Mouse (Mus musculus): ENCODE measurements around the gene Ldb1. TPM values are rescaled to one million over a fixed set of nuclear protein-coding genes. Genes with fewer than 3 reads are reported as not detected.
"Not testable (repeated sequence)": the region's sequence is repeated elsewhere in the genome, so short reads cannot be mapped to it uniquely, and the experiment has no call there.

Gene Ldb1
- polyA plus RNA-seq, 1 experiment from 2014 or later, result 83.3 TPM

DNA sequence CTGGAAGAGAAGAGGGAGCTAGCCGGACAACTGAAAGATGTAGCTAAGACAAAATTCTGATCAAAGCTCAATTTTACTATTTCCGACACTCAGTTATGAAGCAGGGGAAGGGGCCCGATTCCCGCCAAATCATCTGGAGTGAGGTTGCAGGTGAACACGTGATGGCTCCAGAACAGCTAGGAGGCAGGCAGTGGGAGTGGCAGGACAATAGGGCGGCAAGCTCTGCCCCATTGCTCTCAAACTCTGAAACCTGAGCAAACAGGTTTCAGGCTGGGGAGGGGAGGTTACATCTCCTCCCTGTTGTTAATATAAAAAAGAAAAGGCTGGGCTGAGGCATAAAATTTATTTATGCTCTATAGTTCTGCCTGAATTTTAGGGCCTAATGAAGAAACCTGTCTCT is 51.6 kb downstream of the Ldb1 start:
- H3K4me3 ChIP-seq (ENCODE audit: inconsistent target); H3K36me3 ChIP-seq (ENCODE audit: inconsistent target); H3K27ac ChIP-seq: not testable (repeated sequence)
- WGBS (ENCODE audit: missing documents), result 95% methylated on average over 6 of the region's 6 CpGs
- peaks cover 55% of the 10 kb centered on the region; the same call in 1 of the 2 replicates for H3K79me2 ChIP-seq (ENCODE audit: inconsistent target)

GRCm38 (mm10) chr19:45991171-45991570 is 53.8 kb downstream of the Ldb1 start:
- no peak overlapping the region for H3K4me3 ChIP-seq (ENCODE audit: inconsistent target)
- 94% methylated on average over 3 of the region's 3 CpGs for WGBS (ENCODE audit: missing documents)
- peaks cover 52% of the 10 kb centered on the region; the same call in 1 of the 2 replicates for H3K79me2 ChIP-seq (ENCODE audit: inconsistent target)
- H3K27ac ChIP-seq, result no peak overlapping the region
- no peaks in the 10 kb centered on the region for H3K36me3 ChIP-seq (ENCODE audit: inconsistent target)

GRCm38 (mm10) chr19:45988238-45988637 is 56.8 kb downstream of the Ldb1 start:
- WGBS (ENCODE audit: missing documents), result 94% methylated on average over 3 of the region's 3 CpGs

DNA sequence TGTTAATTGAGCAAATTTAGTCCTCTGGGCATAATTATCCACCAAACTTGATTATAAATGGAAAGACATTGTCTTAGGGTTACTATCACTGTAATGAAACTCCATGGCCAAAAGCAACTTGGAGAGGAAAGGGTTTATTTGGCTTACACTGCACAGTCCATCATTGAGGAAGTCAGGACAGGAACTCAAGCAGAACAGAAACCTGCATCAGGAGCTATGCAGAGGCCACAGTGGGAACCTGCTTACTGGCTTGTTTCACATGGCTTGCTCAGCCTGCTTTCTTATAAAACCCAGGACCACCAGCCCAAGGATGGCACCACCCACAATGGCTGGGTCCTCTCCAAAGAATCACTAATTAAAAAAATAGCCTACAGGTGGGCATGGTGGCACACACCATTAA is 60.6 kb downstream of the Ldb1 start:
- Histone ChIP-seq H3K27ac (peak overlapping the region; percentile 58), H3K36me3 (ENCODE audit: inconsistent target) (no peaks in the 10 kb centered on the region), H3K4me3 (ENCODE audit: inconsistent target) (no peak overlapping the region), H3K79me2 (ENCODE audit: inconsistent target) (peaks cover 7% of the 10 kb centered on the region; the same call in 1 of the 2 replicates)

More at GRCm38 (mm10) chr19:45988238-45988637, 56.8 kb downstream of the Ldb1 start:
- no peak overlapping the region for H3K4me3 ChIP-seq (ENCODE audit: inconsistent target)
- no peaks in the 10 kb centered on the region for H3K36me3 ChIP-seq (ENCODE audit: inconsistent target)
- H3K27ac ChIP-seq, result no peak overlapping the region
- H3K79me2 ChIP-seq (ENCODE audit: inconsistent target), result peaks cover 30% of the 10 kb centered on the region; the same call in 1 of the 2 replicates

Other genes starting within 250 kb of the Ldb1 start
- not detected in 3 replicates for gene Kcnip2, start 229.2 kb downstream of the Ldb1 start, polyA plus RNA-seq (2018)
- gene Armh3, start 46.7 kb downstream of the Ldb1 start, polyA plus RNA-seq (2018), result 9.3 to 14.2 TPM (median 10.7 TPM) in 3 replicates
- gene Hps6, start 41.7 kb downstream of the Ldb1 start, polyA plus RNA-seq (2018), result 5.1 to 9.8 TPM (median 9.4 TPM) in 3 replicates
- gene Pprc1, start 328 bp downstream of the Ldb1 start, polyA plus RNA-seq (2018), result 13.1 to 26.2 TPM (median 15.9 TPM) in 3 replicates
- gene Nolc1, start 30.6 kb upstream of the Ldb1 start, polyA plus RNA-seq (2018), result 18.8 to 68.9 TPM (median 43.9 TPM) in 3 replicates
- 0.12 TPM in 1 of 3 replicates, not detected in the others for gene Elovl3, start 86.7 kb upstream of the Ldb1 start, polyA plus RNA-seq (2018)
- not detected in 3 replicates for gene Pitx3, start 103.1 kb upstream of the Ldb1 start, polyA plus RNA-seq (2018)
- gene Gbf1, start 107.3 kb upstream of the Ldb1 start, polyA plus RNA-seq (2018), result 26.0 to 52.8 TPM (median 26.1 TPM) in 3 replicates